7 mouse cellular contexts compared by ENCODE assay signal in genomic region chr7:79130843-79131444, GRCm38 (mm10). TPM values are rescaled to one million over a fixed set of nuclear protein-coding genes. Genes with fewer than 3 reads are reported as not detected.
A peak's percentile ranks its signal among the peaks of the same experiment; 100 is the strongest.
DNase-seq lines count a peak whose midpoint lies in the region; ATAC-seq and TF ChIP-seq lines count a peak whose summit lies in the region.

TSS of gene Hapln3 (minus strand) at chr7:79131018.

- no peak for TF ChIP-seq CTCF in midbrain, postnatal 0 days (IDR thresholded peaks at IDR 0.05)

- H3K4me1 ChIP-seq in heart, embryonic 11.5 days (ENCODE audit: control insufficient read depth, insufficient read depth, low read length): peaks cover 34% of the 10 kb centered on the region
- peaks cover 4% of the 10 kb centered on the region; the same call in 1 of the 2 replicates for H3K4me1 ChIP-seq in midbrain, postnatal 0 days (ENCODE audit: insufficient read depth, low read length)

- H3K9ac ChIP-seq in heart, embryonic 11.5 days (ENCODE audit: low read depth, low read length): peak within 1 kb of the TSS; percentile 61; the same call in 1 of the 2 replicates
- H3K9ac ChIP-seq in midbrain, postnatal 0 days (replicated peaks; ENCODE audit: low read length, poor library complexity, severe bottlenecking): no peak within 1 kb of the TSS

- peaks cover 3% of the 10 kb centered on the region; the same call in 1 of the 2 replicates for H3K27me3 ChIP-seq in heart, embryonic 11.5 days (ENCODE audit: control insufficient read depth, insufficient read depth, low read length)
- H3K27me3 ChIP-seq in midbrain, postnatal 0 days (ENCODE audit: insufficient read depth, low read length): no peaks in the 10 kb centered on the region; the same call in 1 of the 2 replicates

- WGBS in heart, embryonic 11.5 days (ENCODE audit: insufficient replicate concordance): 3% methylated on average over 19 of the region's 19 CpGs
- WGBS in midbrain, postnatal 0 days: 6% methylated on average over 19 of the region's 19 CpGs

- no peaks in the 10 kb centered on the region; the same call in 1 of the 2 replicates for H3K36me3 ChIP-seq in heart, embryonic 11.5 days (ENCODE audit: control insufficient read depth, insufficient read depth, low read length)
- H3K36me3 ChIP-seq in midbrain, postnatal 0 days (ENCODE audit: insufficient read depth, low read length): no peaks in the 10 kb centered on the region

- H3K4me3 ChIP-seq in heart, embryonic 11.5 days (ENCODE audit: low read depth, low read length): peak within 1 kb of the TSS; percentile 36
- H3K4me3 ChIP-seq in midbrain, postnatal 0 days (ENCODE audit: low read depth, low read length): peak within 1 kb of the TSS; percentile 19; the same call in 1 of the 2 replicates

- no peaks in the 10 kb centered on the region for H3K9me3 ChIP-seq in heart, embryonic 11.5 days (replicated peaks; ENCODE audit: control insufficient read depth, low read length)
- H3K9me3 ChIP-seq in midbrain, postnatal 0 days (ENCODE audit: low read length): no peaks in the 10 kb centered on the region

- peak; percentile 15; the same call in 1 of the 2 replicates for ATAC-seq in heart, embryonic 11.5 days (replicated peaks; ENCODE audit: insufficient number of reproducible peaks, low FRiP score, low TSS enrichment)
- ATAC-seq in midbrain, postnatal 0 days (ENCODE audit: low FRiP score): 0 out of 2 replicates have a peak, but pooled peaks have one; percentile 18

- H3K27ac ChIP-seq in heart, embryonic 11.5 days (ENCODE audit: low read depth, low read length): no peak within 1 kb of the TSS
- H3K27ac ChIP-seq in midbrain, postnatal 0 days (ENCODE audit: low read depth, low read length): no peak within 1 kb of the TSS

- peak; percentile 12 for DNase-seq in urinary bladder, postnatal 14 days (ENCODE audit: low spot score)
- DNase-seq in urinary bladder, postnatal 10 days (ENCODE audit: low spot score): no peak
- DNase-seq in kidney, postnatal 36 days: peak; percentile 7 to 52
- DNase-seq in midbrain, postnatal 0 days (ENCODE audit: low spot score): peak; percentile 24
- DNase-seq in c-Kit-positive CD71-positive TER-119-positive erythroid progenitor cells, embryonic 14.5 days (ENCODE audit: low spot score): no peak
- no peak for DNase-seq in ovary, adult 18-20 months (ENCODE audit: low spot score)

- H3K4me2 ChIP-seq in heart, embryonic 11.5 days: peak within 1 kb of the TSS; percentile 59
- peak within 1 kb of the TSS; percentile 21 for H3K4me2 ChIP-seq in midbrain, postnatal 0 days (ENCODE audit: low read depth, low read length, poor library complexity, severe bottlenecking)

RNA-seq across cellular contexts. Expression of gene Hapln3, which starts in this region (rescaled TPM):
- polyA plus RNA-seq in heart, embryonic 11.5 days (2014; fragmentation: Nextera tagmentation; extraction: Ambion mirVana): 1.2 and 1.4 TPM in 2 replicates
- total RNA-seq in midbrain, postnatal 0 days (2014; rRNA removed): 4.9 and 7.9 TPM in 2 replicates
- 2.2 and 2.4 TPM in 2 replicates for polyA plus RNA-seq in midbrain, postnatal 0 days (2015; fragmentation: Nextera tagmentation; extraction: Ambion mirVana)

Comparison
In these comparisons a context has a peak if more than half of its experiments do, and no peak if none do; other contexts are left out.
1. DNase-seq: peak in urinary bladder, postnatal 14 days (single experiment), kidney, postnatal 36 days (2 of 2) and midbrain, postnatal 0 days (single experiment); none in urinary bladder, postnatal 10 days (single experiment), c-Kit-positive CD71-positive TER-119-positive erythroid progenitor cells, embryonic 14.5 days (single experiment) and ovary, adult 18-20 months (single experiment).